Mouse (Mus musculus): Measurements from ENCODE around the gene Nlrx1. TPM values are rescaled to one million over a fixed set of nuclear protein-coding genes. Genes with fewer than 3 reads are reported as not detected.

The Nlrx1 gene
- polyA plus RNA-seq, 1 experiment from 2014 or later: 2.9 TPM

GRCm38 (mm10) chr9:44241418-44241817 is 27.0 kb downstream of the Nlrx1 start:
- WGBS: 78% methylated on average over 9 of the region's 9 CpGs
- H3K9me3 ChIP-seq (replicated peaks): no peaks in the 10 kb centered on the region
- no peaks in the 10 kb centered on the region for H3K27me3 ChIP-seq (ENCODE audit: low read depth, poor library complexity, severe bottlenecking)
- DNase-seq (ENCODE audit: low spot score): no peak
- no peak overlapping the region for H3K4me3 ChIP-seq
- no peak overlapping the region for H3K27ac ChIP-seq (replicated peaks)
- peaks cover 14% of the 10 kb centered on the region for H3K4me1 ChIP-seq
- no peaks in the 10 kb centered on the region for H3K36me3 ChIP-seq

- 50% methylated on average over 5 of the region's 5 CpGs for WGBS
- Histone ChIP-seq H3K9me3 (replicated peaks) (no peaks in the 10 kb centered on the region), H3K27me3 (ENCODE audit: low read depth, poor library complexity, severe bottlenecking) (no peaks in the 10 kb centered on the region), H3K4me1 (peaks cover 14% of the 10 kb centered on the region), H3K4me3 (no peak overlapping the region), H3K27ac (replicated peaks) (no peak overlapping the region), H3K36me3 (no peaks in the 10 kb centered on the region)
- DNase-seq (ENCODE audit: low spot score): no peak
Observed at GRCm38 (mm10) chr9:44240911-44241310, 27.5 kb downstream of the Nlrx1 start.

- no peaks in the 10 kb centered on the region for H3K27me3 ChIP-seq (ENCODE audit: low read depth, poor library complexity, severe bottlenecking)
- no peak within 1 kb of the TSS for H3K4me3 ChIP-seq
- H3K27ac ChIP-seq (replicated peaks): no peak within 1 kb of the TSS
- DNase-seq (ENCODE audit: low spot score): no peak
- peaks cover 14% of the 10 kb centered on the region for H3K4me1 ChIP-seq
- WGBS: 63% methylated on average over 2 of the region's 2 CpGs
- no peaks in the 10 kb centered on the region for H3K9me3 ChIP-seq (replicated peaks)
- H3K36me3 ChIP-seq: no peaks in the 10 kb centered on the region
Observed at GRCm38 (mm10) chr9:44240399-44240798, 28.0 kb downstream of the Nlrx1 start, which contains the start of gene Ccdc153. TSS of gene Ccdc153 (plus strand) at chr9:44240676.

GRCm38 (mm10) chr9:44239447-44239846 is 29.0 kb downstream of the Nlrx1 start:
- Histone ChIP-seq H3K27me3 (ENCODE audit: low read depth, poor library complexity, severe bottlenecking) (no peaks in the 10 kb centered on the region), H3K4me1 (peaks cover 16% of the 10 kb centered on the region), H3K27ac (replicated peaks) (no peak overlapping the region), H3K4me3 (no peak overlapping the region), H3K36me3 (no peaks in the 10 kb centered on the region), H3K9me3 (replicated peaks) (no peaks in the 10 kb centered on the region)
- DNase-seq (ENCODE audit: low spot score): peak; percentile 66
- 10% methylated on average over 5 of the region's 5 CpGs for WGBS

- Histone ChIP-seq H3K4me3 (no peak overlapping the region), H3K9me3 (replicated peaks) (no peaks in the 10 kb centered on the region), H3K4me1 (peaks cover 20% of the 10 kb centered on the region), H3K27me3 (ENCODE audit: low read depth, poor library complexity, severe bottlenecking) (no peaks in the 10 kb centered on the region), H3K27ac (replicated peaks) (no peak overlapping the region), H3K36me3 (no peaks in the 10 kb centered on the region)
- DNase-seq (ENCODE audit: low spot score): no peak
- whole genome bisulfite sequencing: 81% methylated on average over 17 of the region's 17 CpGs
Observed at GRCm38 (mm10) chr9:44238501-44239190, 29.8 kb downstream of the Nlrx1 start.

- Histone ChIP-seq H3K9me3 (replicated peaks) (no peaks in the 10 kb centered on the region), H3K4me3 (no peak overlapping the region), H3K27ac (replicated peaks) (no peak overlapping the region), H3K27me3 (ENCODE audit: low read depth, poor library complexity, severe bottlenecking) (no peaks in the 10 kb centered on the region), H3K36me3 (no peaks in the 10 kb centered on the region), H3K4me1 (peaks cover 29% of the 10 kb centered on the region)
- 81% methylated on average over 4 of the region's 4 CpGs for WGBS
- DNase-seq (ENCODE audit: low spot score): no peak
Observed at GRCm38 (mm10) chr9:44237128-44237527, 31.3 kb downstream of the Nlrx1 start.

GRCm38 (mm10) chr9:44236601-44237000 is 31.8 kb downstream of the Nlrx1 start:
- H3K9me3 ChIP-seq (replicated peaks): no peaks in the 10 kb centered on the region
- H3K4me1 ChIP-seq: peaks cover 34% of the 10 kb centered on the region
- no peaks in the 10 kb centered on the region for H3K27me3 ChIP-seq (ENCODE audit: low read depth, poor library complexity, severe bottlenecking)
- no peaks in the 10 kb centered on the region for H3K36me3 ChIP-seq
- no peak for DNase-seq (ENCODE audit: low spot score)
- no peak overlapping the region for H3K27ac ChIP-seq (replicated peaks)
- no peak overlapping the region for H3K4me3 ChIP-seq
- WGBS: 59% methylated on average over 4 of the region's 4 CpGs

- Histone ChIP-seq H3K27me3 (ENCODE audit: low read depth, poor library complexity, severe bottlenecking) (no peaks in the 10 kb centered on the region), H3K4me1 (peaks cover 31% of the 10 kb centered on the region), H3K9me3 (replicated peaks) (no peaks in the 10 kb centered on the region), H3K27ac (replicated peaks) (peak overlapping the region; percentile 94), H3K36me3 (no peaks in the 10 kb centered on the region), H3K4me3 (peak overlapping the region; percentile 96)
- WGBS: 29% methylated on average over 19 of the region's 19 CpGs
- DNase-seq (ENCODE audit: low spot score): peak; percentile 26
Observed at GRCm38 (mm10) chr9:44234479-44235427, 33.6 kb downstream of the Nlrx1 start.

- no peaks in the 10 kb centered on the region for H3K9me3 ChIP-seq (replicated peaks)
- peak within 1 kb of the TSS; percentile 96 for H3K4me3 ChIP-seq
- DNase-seq (ENCODE audit: low spot score): peak; percentile 99
- peak within 1 kb of the TSS; percentile 94 for H3K27ac ChIP-seq (replicated peaks)
- H3K4me1 ChIP-seq: peaks cover 27% of the 10 kb centered on the region
- H3K27me3 ChIP-seq (ENCODE audit: low read depth, poor library complexity, severe bottlenecking): no peaks in the 10 kb centered on the region
- no peaks in the 10 kb centered on the region for H3K36me3 ChIP-seq
- under 1% methylated on average over 76 of the region's 76 CpGs for WGBS
Observed at GRCm38 (mm10) chr9:44233802-44234478, 34.5 kb downstream of the Nlrx1 start, which contains the start of gene Cbl. TSS of gene Cbl (minus strand) at chr9:44234049.

- peak overlapping the region; percentile 96 for H3K4me3 ChIP-seq
- WGBS: under 1% methylated on average over 40 of the region's 40 CpGs
- DNase-seq (ENCODE audit: low spot score): no peak
- H3K27me3 ChIP-seq (ENCODE audit: low read depth, poor library complexity, severe bottlenecking): no peaks in the 10 kb centered on the region
- H3K27ac ChIP-seq (replicated peaks): peak overlapping the region; percentile 94
- peaks cover 27% of the 10 kb centered on the region for H3K4me1 ChIP-seq
- peaks cover under 1% of the 10 kb centered on the region; the same call in 1 of the 2 replicates for H3K36me3 ChIP-seq
- H3K9me3 ChIP-seq (replicated peaks): no peaks in the 10 kb centered on the region
Observed at GRCm38 (mm10) chr9:44233021-44233801, 35.2 kb downstream of the Nlrx1 start.

- no peak overlapping the region for H3K27ac ChIP-seq (replicated peaks)
- no peaks in the 10 kb centered on the region for H3K9me3 ChIP-seq (replicated peaks)
- peaks cover 8% of the 10 kb centered on the region for H3K36me3 ChIP-seq
- no peak for DNase-seq (ENCODE audit: low spot score)
- peaks cover 27% of the 10 kb centered on the region for H3K4me1 ChIP-seq
- H3K4me3 ChIP-seq: peak overlapping the region; percentile 96; the same call in 1 of the 2 replicates
- H3K27me3 ChIP-seq (ENCODE audit: low read depth, poor library complexity, severe bottlenecking): no peaks in the 10 kb centered on the region
Observed at GRCm38 (mm10) chr9:44231609-44232008, 36.8 kb downstream of the Nlrx1 start.

GRCm38 (mm10) chr9:44225993-44226392 is 42.4 kb downstream of the Nlrx1 start:
- H3K36me3 ChIP-seq: peaks cover 25% of the 10 kb centered on the region
- no peaks in the 10 kb centered on the region for H3K9me3 ChIP-seq (replicated peaks)
- H3K4me3 ChIP-seq: no peak overlapping the region
- no peaks in the 10 kb centered on the region for H3K27me3 ChIP-seq (ENCODE audit: low read depth, poor library complexity, severe bottlenecking)
- H3K4me1 ChIP-seq: peaks cover 5% of the 10 kb centered on the region; the same call in 1 of the 2 replicates
- WGBS: 88% methylated on average over 6 of the region's 6 CpGs
- H3K27ac ChIP-seq (replicated peaks): no peak overlapping the region
- no peak for DNase-seq (ENCODE audit: low spot score)

Measured in midbrain, embryonic 10.5 days (tissue).